Mouse (Mus musculus): Measurements from ENCODE around the gene Ccdc177.

- TF ChIP-seq POLR2A (IDR thresholded peaks at IDR 0.05; ENCODE audit: control insufficient read depth, extremely low read depth, insufficient read depth, low read length, poor library complexity) (no peak), CTCF (IDR thresholded peaks at IDR 0.05; ENCODE audit: borderline replicate concordance, control insufficient read depth, extremely low read depth, insufficient read depth, low read length, poor library complexity) (no peak)
Measured at GRCm38 (mm10) chr12:80729758-80730530, 30.5 kb downstream of the Ccdc177 start.
